Mouse (Mus musculus) liver, embryonic 14.5 days (tissue): Measurements from ENCODE around the gene Rnf4.

Experiments
- CTCF ChIP-seq: IDR thresholded peaks from 2 replicates; pipeline ENCODE4 v1.5.1; 2016; ENCODE audit warnings: antibody characterized with exemption, low read depth, control low read depth
- EP300 ChIP-seq: IDR thresholded peaks from 2 replicates; pipeline ENCODE4 v1.6.1; 2016; ENCODE audit warnings: antibody characterized with exemption, low read depth

DNA sequence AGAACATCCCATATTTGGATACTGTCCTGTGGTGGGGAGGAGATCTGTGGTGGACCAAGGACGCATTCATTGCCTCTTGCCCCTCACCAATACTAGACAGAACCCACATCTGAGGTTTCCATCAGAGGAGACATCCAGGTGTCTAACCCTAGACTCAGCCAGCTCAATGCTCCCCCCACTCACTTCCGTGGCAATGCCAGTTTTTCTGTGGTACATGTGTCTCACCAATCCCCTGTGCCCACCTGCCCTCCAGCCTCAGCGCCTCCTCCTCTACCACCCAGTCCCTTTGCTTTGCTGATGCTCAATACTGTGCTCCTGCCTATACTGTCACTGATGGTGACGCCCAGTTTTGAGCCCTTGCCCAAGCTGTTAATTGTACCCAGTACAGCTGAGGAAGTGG is 14.9 kb upstream of the Rnf4 start:
- TF ChIP-seq CTCF (no peak), EP300 (no peak)
